8 mouse cellular contexts compared by ENCODE assay signal in the genomic region with DNA sequence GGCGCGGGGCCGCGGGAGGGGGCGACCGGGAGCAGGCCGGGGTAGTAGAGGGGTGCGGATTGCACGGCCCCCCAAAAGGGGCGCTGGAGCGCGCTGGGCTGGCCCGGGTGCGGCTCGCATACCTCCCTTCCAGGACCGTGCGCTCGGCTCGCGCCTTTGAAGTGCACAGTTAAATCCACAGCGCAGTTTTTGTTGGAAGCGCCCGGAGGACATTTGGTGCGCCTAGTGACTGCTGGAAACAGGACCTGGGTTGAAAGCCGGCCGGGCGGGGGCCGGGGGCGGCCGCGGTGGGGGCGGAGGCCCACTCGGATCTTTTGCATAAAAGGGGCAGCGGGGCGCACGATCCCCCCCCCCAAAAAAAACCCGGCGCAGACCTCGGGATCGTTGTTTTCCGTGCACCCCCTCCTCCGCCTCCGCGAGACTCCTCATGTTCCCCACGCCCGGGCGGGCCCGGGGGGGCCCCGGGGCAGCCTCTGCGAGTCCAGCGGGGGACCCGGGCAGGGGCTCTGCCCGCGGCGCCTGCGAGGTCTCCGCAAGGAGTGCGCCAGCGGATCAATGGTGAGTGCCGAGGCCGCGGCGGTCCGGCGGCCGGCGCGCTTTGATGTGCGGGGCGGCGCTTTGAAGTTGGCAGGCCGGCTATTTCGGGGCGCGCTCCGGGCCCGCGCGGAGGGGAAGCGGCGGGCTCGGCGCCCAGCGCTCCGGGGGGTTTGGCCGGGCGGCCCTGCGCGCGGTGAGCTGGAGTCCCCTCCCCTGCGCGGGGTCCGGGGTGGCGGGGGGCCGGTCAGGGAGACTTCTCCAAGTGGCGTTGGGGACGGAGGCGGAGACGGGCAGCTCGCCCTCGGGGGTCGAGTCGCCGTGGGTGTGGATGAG. TPM values are rescaled to one million over a fixed set of nuclear protein-coding genes. Genes with fewer than 3 reads are reported as not detected.
DNase-seq lines count a peak whose midpoint lies in the region; ATAC-seq lines count a peak whose summit lies in the region.

No protein-coding gene starts in this region.

- peaks cover 50% of the 10 kb centered on the region for H3K4me1 ChIP-seq in hindbrain, embryonic 14.5 days (replicated peaks; ENCODE audit: control insufficient read depth, insufficient read depth, low read length)

- H3K27ac ChIP-seq in hindbrain, embryonic 14.5 days = peak overlapping the region; percentile 99

- peak; percentile 94 for DNase-seq in ZHBTc4 (ENCODE audit: low read depth, low spot score)
- peak; percentile 87 to 88 for DNase-seq in cerebellum, postnatal 25 days
- peak; percentile 86 for DNase-seq in gastrocnemius, adult 18-20 months (ENCODE audit: low spot score)
- peak; percentile 82 for DNase-seq in hindbrain, embryonic 14.5 days (ENCODE audit: low spot score)
- DNase-seq in layer of hippocampus, postnatal 36 days = peak; percentile 79 to 80
- DNase-seq in lung, postnatal 10 days = peak; percentile 93
- DNase-seq in retina, adult 2 months (ENCODE audit: low read depth, low spot score) = peak; percentile 68
- peak; percentile 92 for DNase-seq in thymus, postnatal 25 days

- peak overlapping the region; percentile 90 for H3K9ac ChIP-seq in hindbrain, embryonic 14.5 days

- H3K4me2 ChIP-seq in hindbrain, embryonic 14.5 days (replicated peaks) = peak overlapping the region; percentile 68

- H3K9me3 ChIP-seq in hindbrain, embryonic 14.5 days (ENCODE audit: control insufficient read depth, low read length) = no peaks in the 10 kb centered on the region

- H3K4me3 ChIP-seq in hindbrain, embryonic 14.5 days (replicated peaks; ENCODE audit: low read length) = peak overlapping the region; percentile 92

- no peaks in the 10 kb centered on the region for H3K27me3 ChIP-seq in hindbrain, embryonic 14.5 days (ENCODE audit: control insufficient read depth, insufficient read depth, low read length)

- peak; percentile 80 for ATAC-seq in hindbrain, embryonic 14.5 days (ENCODE audit: low FRiP score)

- under 1% methylated on average over 81 of the region's 104 CpGs for WGBS in hindbrain, embryonic 14.5 days

- H3K36me3 ChIP-seq in hindbrain, embryonic 14.5 days (replicated peaks; ENCODE audit: control insufficient read depth, insufficient read depth) = no peaks in the 10 kb centered on the region

RNA-seq across cellular contexts. Expression of a gene that starts 0.7 kb away (rescaled TPM):
- 1 to 10 TPM; 5.4 to 9.6 TPM for total RNA-seq in gastrocnemius, adult 18-20 months (2021)
- 9.0 and 11.7 TPM in 2 replicates for polyA plus RNA-seq in hindbrain, embryonic 14.5 days (2014; fragmentation: Nextera tagmentation; extraction: Ambion mirVana)
- total RNA-seq in layer of hippocampus, postnatal 36 days (2021) = 10 to 100 TPM; 26.8 to 29.1 TPM

Comparison
In these comparisons a context has a peak if more than half of its experiments do, and no peak if none do; other contexts are left out.
1. Peak in every context shown above with its lines: DNase-seq, ATAC-seq, H3K4me3 ChIP-seq and H3K27ac ChIP-seq.